Mouse (Mus musculus) layer of hippocampus, adult 2 months (tissue): ENCODE data around the gene Apol7c. TPM values are rescaled to one million over a fixed set of nuclear protein-coding genes. Genes with fewer than 3 reads are reported as not detected.
"Not testable (repeated sequence)": the region's sequence is repeated elsewhere in the genome, so short reads cannot be mapped to it uniquely, and the experiment has no call there.

ENCODE experiments used
- DNase-seq, 2 experiments: peaks; one replicate each; pipeline ENCODE4 v3.0.0; 2022; ENCODE audit warnings: low spot score in 2 of 2
- H3K27ac ChIP-seq: fragments of 200-600 bp; 2 replicates; pipeline ENCODE4 v1.8.1; 2022
- H3K4me3 ChIP-seq: fragments of 200-600 bp; 2 replicates; pipeline ENCODE4 v1.8.1; 2022; ENCODE audit warnings: mild to moderate bottlenecking
- CTCF ChIP-seq: fragments of 200-600 bp; conservative IDR thresholded peaks from 2 replicates; pipeline ENCODE4 v1.8.1; 2022; ENCODE audit warnings: antibody characterized with exemption, mild to moderate bottlenecking, moderate library complexity
- long read RNA-seq, 2 experiments: library from polyadenylated mRNA; stranded (forward); transcript quantifications; one replicate each; pipeline ENCODE4 v2.0.0; 2021; ENCODE audit warnings: borderline mapping rate in 2 of 2
- total RNA-seq, 2 experiments: library from RNA; stranded (reverse); gene quantifications; 2 replicates each; pipeline ENCODE4 v1.2.3; 2021

Apol7c gene
- total RNA-seq = not detected
- long read RNA-seq, experiment 1 = 0 reads
- long read RNA-seq, experiment 2 = 0 reads

GRCm38 (mm10) chr15:77533216-77533615 is at the start of gene Apol7c:
Gene Apol7c, minus strand, starts transcription at chr15:77533316.
- Histone ChIP-seq H3K4me3 (no peak within 1 kb of the TSS), H3K27ac (no peak within 1 kb of the TSS)
- no peak for DNase-seq
- no peak for TF ChIP-seq CTCF

- no peak overlapping the region for H3K4me3 ChIP-seq
- TF ChIP-seq CTCF = no peak
- H3K27ac ChIP-seq = peak overlapping the region; percentile 71; the same call in 1 of the 2 replicates
- peak; percentile 26 to 34 for DNase-seq
Observed at GRCm38 (mm10) chr15:77581681-77582080, 48.6 kb upstream of the Apol7c start.

GRCm38 (mm10) chr15:77579311-77579710 is 46.2 kb upstream of the Apol7c start:
- no peak for DNase-seq
- Histone ChIP-seq H3K27ac (no peak overlapping the region), H3K4me3 (no peak overlapping the region)
- no peak for TF ChIP-seq CTCF

GRCm38 (mm10) chr15:77578801-77579200 is 45.7 kb upstream of the Apol7c start:
- Histone ChIP-seq H3K27ac (no peak overlapping the region), H3K4me3 (no peak overlapping the region)
- no peak for TF ChIP-seq CTCF
- DNase-seq = no peak

- Histone ChIP-seq H3K27ac (no peak overlapping the region), H3K4me3 (no peak overlapping the region)
- DNase-seq = no peak
- TF ChIP-seq CTCF = peak; percentile 64
Observed at GRCm38 (mm10) chr15:77563219-77563618, 30.1 kb upstream of the Apol7c start.

- Histone ChIP-seq H3K4me3 (no peak within 1 kb of the TSS), H3K27ac (no peak within 1 kb of the TSS)
- DNase-seq = no peak
- TF ChIP-seq CTCF = no peak
Observed at GRCm38 (mm10) chr15:77561792-77562191, 28.7 kb upstream of the Apol7c start, which contains the start of gene 1700025B11Rik. Gene 1700025B11Rik, minus strand, starts transcription at chr15:77561892.

- not testable (repeated sequence) for DNase-seq, H3K4me3 ChIP-seq, H3K27ac ChIP-seq
Observed at GRCm38 (mm10) chr15:77539221-77539620, 6.1 kb upstream of the Apol7c start.

GRCm38 (mm10) chr15:77523186-77523843 is 9.8 kb downstream of the Apol7c start:
- not testable (repeated sequence) for H3K27ac ChIP-seq, H3K4me3 ChIP-seq
- TF ChIP-seq CTCF = peak; percentile 63
- DNase-seq = peak; percentile 2 to 47

GRCm38 (mm10) chr15:77520596-77520995 is 12.5 kb downstream of the Apol7c start:
- not testable (repeated sequence) for H3K4me3 ChIP-seq, DNase-seq, H3K27ac ChIP-seq

- DNase-seq = not testable (repeated sequence)
Observed at GRCm38 (mm10) chr15:77507966-77508365, 25.1 kb downstream of the Apol7c start, which contains the start of gene Apol11a. Gene Apol11a, plus strand, starts transcription at chr15:77508271.

GRCm38 (mm10) chr15:77494694-77495093 is 38.4 kb downstream of the Apol7c start:
- H3K27ac ChIP-seq, H3K4me3 ChIP-seq, DNase-seq: not testable (repeated sequence)

More at GRCm38 (mm10) chr15:77507966-77508365, 25.1 kb downstream of the Apol7c start, which contains the start of gene Apol11a:
- not testable (repeated sequence) for H3K27ac ChIP-seq, H3K4me3 ChIP-seq

GRCm38 (mm10) chr15:77493181-77493580 is 39.9 kb downstream of the Apol7c start:
- H3K4me3 ChIP-seq, DNase-seq, H3K27ac ChIP-seq: not testable (repeated sequence)

- DNase-seq = no peak
- TF ChIP-seq CTCF = no peak
- no peak overlapping the region for H3K4me3 ChIP-seq
- H3K27ac ChIP-seq = no peak overlapping the region
Observed at GRCm38 (mm10) chr15:77482140-77482794, 50.8 kb downstream of the Apol7c start.

GRCm38 (mm10) chr15:77476693-77477092 is 56.4 kb downstream of the Apol7c start, which contains the start of gene Apol10a:
Gene Apol10a, plus strand, starts transcription at chr15:77477047.
- not testable (repeated sequence) for DNase-seq, H3K4me3 ChIP-seq, H3K27ac ChIP-seq

Other genes starting within 250 kb of the Apol7c start
- 100 to 1,000 TPM; 243 TPM for gene Rbfox2, start 226.3 kb downstream of the Apol7c start, total RNA-seq
- not detected for gene Apol7a, start 134.2 kb downstream of the Apol7c start, total RNA-seq
- gene Apol9a, start 122.2 kb downstream of the Apol7c start, total RNA-seq = not detected
- not detected for gene Apol7b, start 85.8 kb downstream of the Apol7c start, total RNA-seq
- not detected for gene Apol10a, start 56.3 kb downstream of the Apol7c start, total RNA-seq
- gene Apol11a, start 25.0 kb downstream of the Apol7c start, total RNA-seq = not detected
- not detected for gene 1700025B11Rik, start 28.6 kb upstream of the Apol7c start, total RNA-seq
- gene Apol10b, start 62.8 kb upstream of the Apol7c start, total RNA-seq = not detected
- gene Gm36245, start 65.9 kb upstream of the Apol7c start, total RNA-seq = not detected
- gene Apol11b, start 110.0 kb upstream of the Apol7c start, total RNA-seq = not detected
- not detected for gene Apol7e, start 165.5 kb upstream of the Apol7c start, total RNA-seq
- gene Apol9b, start 195.7 kb upstream of the Apol7c start, total RNA-seq = not detected
- 1 to 10 TPM; 5.7 to 7.4 TPM for gene Apol8, start 223.7 kb upstream of the Apol7c start, total RNA-seq